Mouse (Mus musculus) liver, adult 2 months (tissue): ENCODE measurements around the gene Plekhm1. TPM values are rescaled to one million over a fixed set of nuclear protein-coding genes. Genes with fewer than 3 reads are reported as not detected.
"Not testable (repeated sequence)": the region's sequence is repeated elsewhere in the genome, so short reads cannot be mapped to it uniquely, and the experiment has no call there.

Experiments used
- DNase-seq: peaks from one replicate; pipeline ENCODE4 v3.0.0-alpha.2; 2011; ENCODE audit warnings: low read depth, low spot score; ENCODE audit errors: extremely low read depth
- H3K27ac ChIP-seq: fragments of 200-500 bp; replicated peaks from 2 replicates; pipeline ENCODE4 v1.5.1; 2012; ENCODE audit warnings: low read depth, mild to moderate bottlenecking, control low read depth, inconsistent platforms, low read length; ENCODE audit not compliant: insufficient read depth
- H3K27me3 ChIP-seq: fragments of 200-500 bp; 2 replicates; pipeline ENCODE4 v1.6.1; 2012; ENCODE audit warnings: mild to moderate bottlenecking, moderate library complexity, low read length, inconsistent platforms; ENCODE audit not compliant: control insufficient read depth, insufficient read depth
- H3K36me3 ChIP-seq: fragments of 200-500 bp; 2 replicates; pipeline ENCODE4 v1.6.1; 2012; ENCODE audit warnings: low read length, inconsistent platforms; ENCODE audit not compliant: control insufficient read depth, insufficient read depth
- H3K4me1 ChIP-seq: fragments of 200-500 bp; 2 replicates; pipeline ENCODE4 v1.6.1; 2011; ENCODE audit warnings: low read length; ENCODE audit not compliant: control insufficient read depth, insufficient read depth
- H3K4me3 ChIP-seq: fragments of 200-500 bp; 2 replicates; pipeline ENCODE4 v1.5.1; 2011; ENCODE audit warnings: low read depth, mild to moderate bottlenecking, control low read depth, low read length, moderate library complexity; ENCODE audit not compliant: insufficient read depth
- H3K79me2 ChIP-seq: fragments of 200-500 bp; 2 replicates; pipeline ENCODE4 v1.6.1; 2012; ENCODE audit warnings: inconsistent platforms, mild to moderate bottlenecking, low read length, moderate library complexity; ENCODE audit not compliant: control insufficient read depth, insufficient read depth
- H3K9ac ChIP-seq: fragments of 200-500 bp; 2 replicates; pipeline ENCODE4 v1.6.1; 2012; ENCODE audit warnings: low read depth, mild to moderate bottlenecking, control low read depth, inconsistent platforms, low read length
- CTCF ChIP-seq: fragments of 200-500 bp; IDR thresholded peaks from 2 replicates; pipeline ENCODE4 v1.5.1; 2011; ENCODE audit warnings: low read depth, low read length, control low read depth
- POLR2A ChIP-seq: fragments of 200-500 bp; IDR thresholded peaks from 2 replicates; pipeline ENCODE4 v1.6.1; 2011; ENCODE audit warnings: low read length, control low read depth; ENCODE audit not compliant: insufficient read depth; ENCODE audit errors: extremely low read depth
- WGBS: fragments of 180-500 bp; shearing (Covaris S2); methylation state at CpG from one replicate; pipeline ENCODE4 v1.1.7; 2018; 5-methylcytosine and 5-hydroxymethylcytosine counted together
- polyA plus RNA-seq: library from polyadenylated mRNA; depleted of rRNA; stranded (reverse); fragments of >200 nt; gene quantifications from 2 replicates; pipeline ENCODE4 v1.2.3, GENCODE M21; 2012
- total RNA-seq: library from RNA; depleted of rRNA; stranded (reverse); fragments of >200 nt; gene quantifications from 2 replicates; pipeline ENCODE4 v1.2.3, GENCODE M21; 2014

The Plekhm1 gene
- total and polyA plus RNA-seq, 2 experiments, result 3.5 to 9.8 TPM

DNA sequence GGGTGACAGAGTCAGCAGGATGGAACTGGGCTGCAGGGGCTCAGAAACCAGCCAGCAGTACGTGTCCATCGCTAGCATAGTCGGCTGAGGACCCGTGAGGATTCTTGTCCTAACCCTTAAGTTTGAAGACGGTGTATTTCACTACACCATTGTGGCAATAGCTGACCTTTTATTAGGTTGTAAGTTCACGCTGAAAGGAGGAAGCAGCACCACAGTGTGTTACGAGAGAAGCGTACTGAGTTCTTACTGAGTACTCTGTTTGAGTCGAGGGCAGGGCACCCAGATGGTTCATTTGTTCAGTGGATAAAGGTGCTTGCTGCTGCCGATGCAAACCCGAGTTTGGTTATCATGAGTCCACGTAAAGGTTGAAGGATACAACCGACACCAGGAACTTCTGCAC lies 7.2 kb upstream of the Plekhm1 start:
- Histone ChIP-seq H3K4me3 (no peak overlapping the region), H3K36me3 (no peaks in the 10 kb centered on the region), H3K9ac (no peak overlapping the region), H3K79me2 (no peaks in the 10 kb centered on the region), H3K27me3 (no peaks in the 10 kb centered on the region), H3K27ac (no peak overlapping the region), H3K4me1 (no peaks in the 10 kb centered on the region)
- WGBS, result 82% methylated on average over 13 of the region's 13 CpGs
- TF ChIP-seq CTCF (no peak), POLR2A (no peak)
- no peak for DNase-seq

- Histone ChIP-seq H3K27me3 (no peaks in the 10 kb centered on the region), H3K9ac (no peak overlapping the region), H3K4me1 (no peaks in the 10 kb centered on the region), H3K79me2 (no peaks in the 10 kb centered on the region), H3K27ac (no peak overlapping the region), H3K4me3 (no peak overlapping the region), H3K36me3 (no peaks in the 10 kb centered on the region)
- peak; percentile 21 for DNase-seq
- TF ChIP-seq CTCF, result no peak
- TF ChIP-seq POLR2A, result no peak
- 58% methylated on average over 5 of the region's 5 CpGs for whole genome bisulfite sequencing
Measured at GRCm38 (mm10) chr11:103419226-103419625, 6.7 kb upstream of the Plekhm1 start.

DNA sequence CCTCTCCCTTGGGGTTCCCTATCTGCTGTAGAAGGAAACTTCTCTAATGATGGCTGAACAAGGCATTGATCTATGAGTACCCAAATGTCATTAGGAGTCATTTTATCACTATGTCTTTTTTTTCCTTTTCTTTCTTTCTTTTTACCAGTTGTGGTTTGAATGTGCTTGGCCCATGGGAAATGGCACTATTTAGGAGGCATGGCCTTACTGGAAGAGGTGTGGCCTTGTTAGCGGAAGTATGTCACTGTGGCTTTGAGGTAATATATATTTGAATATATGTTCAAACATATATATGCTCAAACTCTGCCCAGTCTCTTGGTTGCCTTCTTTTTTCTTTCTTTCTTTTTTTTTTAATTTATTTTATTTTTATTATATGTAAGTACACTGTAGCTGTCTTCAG lies 1.0 kb upstream of the Plekhm1 start:
- DNase-seq, result no peak
- 97% methylated on average over 1 of the region's 1 CpGs for WGBS
- Histone ChIP-seq H3K4me3 (no peak overlapping the region), H3K27ac (no peak overlapping the region), H3K27me3 (no peaks in the 10 kb centered on the region), H3K4me1 (peaks cover 2% of the 10 kb centered on the region), H3K9ac (no peak overlapping the region), H3K36me3 (no peaks in the 10 kb centered on the region), H3K79me2 (peaks cover 24% of the 10 kb centered on the region)
- no peak for TF ChIP-seq POLR2A
- TF ChIP-seq CTCF, result no peak

DNA sequence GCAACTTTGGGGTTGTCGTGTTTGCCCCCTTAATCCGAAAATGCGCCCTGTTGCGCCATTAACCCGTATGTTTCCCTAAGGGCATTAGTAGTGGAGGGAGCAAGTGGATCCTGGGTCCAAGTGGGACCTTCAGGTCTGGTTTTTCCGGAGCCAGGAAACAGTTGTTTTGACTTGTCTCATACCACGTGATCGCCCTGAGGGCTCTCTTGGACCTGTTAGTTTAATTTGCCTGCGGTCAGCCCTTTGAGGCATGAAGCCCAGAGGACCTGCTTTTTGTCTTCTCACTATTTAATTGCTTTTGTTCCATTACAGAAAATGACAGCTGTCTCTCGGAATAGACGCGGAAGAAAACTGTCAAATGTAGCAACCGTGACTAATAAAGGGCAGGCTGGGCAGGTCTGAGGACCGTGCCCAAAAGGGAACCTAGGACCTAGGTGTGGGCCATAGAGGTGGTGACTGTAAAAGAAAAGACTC lies 500 bp upstream of the Plekhm1 start:
- no peaks in the 10 kb centered on the region for H3K36me3 ChIP-seq
- peaks cover 27% of the 10 kb centered on the region for H3K79me2 ChIP-seq
- peaks cover 2% of the 10 kb centered on the region for H3K4me1 ChIP-seq
- peak overlapping the region; percentile 84 for H3K27ac ChIP-seq
- peak overlapping the region; percentile 48 for H3K4me3 ChIP-seq
- TF ChIP-seq POLR2A, result no peak
- no peak for TF ChIP-seq CTCF
- peak; percentile 82 for DNase-seq
- H3K9ac ChIP-seq, result peak overlapping the region; percentile 70
- H3K27me3 ChIP-seq, result no peaks in the 10 kb centered on the region
- 3% methylated on average over 14 of the region's 14 CpGs for WGBS

- Histone ChIP-seq H3K79me2 (peaks cover 27% of the 10 kb centered on the region), H3K4me3 (no peak overlapping the region), H3K27ac (no peak overlapping the region), H3K27me3 (no peaks in the 10 kb centered on the region), H3K9ac (no peak overlapping the region), H3K36me3 (no peaks in the 10 kb centered on the region), H3K4me1 (peaks cover 3% of the 10 kb centered on the region)
- 91% methylated on average over 1 of the region's 1 CpGs for WGBS
- TF ChIP-seq POLR2A (no peak), CTCF (no peak)
- no peak for DNase-seq
Measured at GRCm38 (mm10) chr11:103411301-103411700, 1.2 kb downstream of the Plekhm1 start.

DNA sequence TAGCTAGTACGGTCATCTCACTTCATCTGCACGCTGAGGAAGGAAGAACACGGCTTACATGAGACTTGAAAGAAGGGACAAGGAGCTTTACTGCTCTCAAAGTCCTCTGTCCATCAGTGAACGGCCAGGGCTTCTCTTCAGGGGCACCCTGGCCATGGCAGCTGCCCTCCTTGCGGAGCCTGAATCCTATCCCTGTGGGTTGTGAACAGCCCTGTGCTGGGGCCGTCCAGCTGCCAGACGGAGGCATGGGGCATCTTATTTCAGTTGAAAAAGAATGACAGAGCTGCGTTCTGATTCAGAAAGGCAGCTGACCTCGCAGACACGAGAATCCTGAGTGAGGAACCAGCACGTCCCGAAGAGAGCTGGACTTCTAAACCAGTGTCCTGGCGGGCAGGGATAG lies 3.6 kb downstream of the Plekhm1 start:
- Histone ChIP-seq H3K4me1 (peaks cover 5% of the 10 kb centered on the region), H3K27me3 (no peaks in the 10 kb centered on the region), H3K27ac (no peak overlapping the region), H3K79me2 (peaks cover 30% of the 10 kb centered on the region), H3K36me3 (0 out of 2 replicates have a peak, but pooled peaks cover 2% of the 10 kb centered on the region), H3K4me3 (no peak overlapping the region), H3K9ac (no peak overlapping the region)
- TF ChIP-seq POLR2A (no peak), CTCF (no peak)
- DNase-seq, result no peak
- WGBS, result 92% methylated on average over 13 of the region's 13 CpGs

- H3K27ac ChIP-seq, H3K9ac ChIP-seq, H3K36me3 ChIP-seq, H3K4me1 ChIP-seq, H3K4me3 ChIP-seq, DNase-seq, H3K27me3 ChIP-seq: not testable (repeated sequence)
- 71% methylated on average over 5 of the region's 5 CpGs for WGBS
- peaks cover 28% of the 10 kb centered on the region for H3K79me2 ChIP-seq
Measured at GRCm38 (mm10) chr11:103407136-103407535, 5.4 kb downstream of the Plekhm1 start.
